Mouse (Mus musculus) adrenal gland, adult (tissue): ENCODE measurements at regions not wholly inside any gene's neighbourhood (a gene's known extent, or its start where the extent isn't known, plus 50 kb on each side); places are given as distances from the start of the nearest gene placed in this dataset.

Experiments
- DNase-seq, 2 experiments: peaks; one replicate each; pipeline ENCODE4 v3.0.0; 2022 to 2023; ENCODE audit warnings: low spot score in 1 of 2; ENCODE audit not compliant: inconsistent age in 2 of 2

DNA sequence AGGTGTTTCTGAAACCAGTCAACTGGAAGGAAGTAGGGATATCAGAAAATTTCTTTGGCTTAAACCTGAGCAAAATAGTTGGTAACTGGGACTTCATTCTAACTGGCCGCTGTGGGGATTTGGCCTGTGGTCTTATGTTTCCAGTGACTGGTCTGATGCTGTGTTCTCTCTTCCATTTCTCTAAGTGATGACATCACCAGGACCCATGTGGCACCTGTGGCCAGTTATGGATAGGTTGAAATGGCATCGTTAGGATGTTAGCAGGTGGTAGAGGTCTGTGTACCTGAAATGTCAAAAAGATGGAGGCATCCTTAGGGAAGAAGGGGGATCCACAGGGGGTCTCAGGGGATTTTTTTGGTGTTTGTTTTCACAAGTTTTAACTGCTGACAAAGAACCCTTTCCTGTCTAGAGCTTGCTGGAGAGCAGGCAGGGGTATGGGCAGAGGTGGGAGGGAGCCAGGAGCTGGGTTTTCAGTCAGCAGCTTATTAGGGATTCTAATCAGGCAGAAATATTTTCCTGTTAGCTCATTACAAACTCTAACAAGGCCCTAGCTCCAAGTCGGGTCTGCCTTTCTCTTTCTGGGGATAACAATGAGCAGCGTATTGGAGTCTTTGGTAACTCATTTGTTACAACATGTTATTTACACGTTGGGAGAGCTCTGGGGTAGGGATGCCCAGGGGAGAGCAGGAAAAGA, 170.2 kb downstream of the Adck1 start:
- DNase-seq, result no peak

DNA sequence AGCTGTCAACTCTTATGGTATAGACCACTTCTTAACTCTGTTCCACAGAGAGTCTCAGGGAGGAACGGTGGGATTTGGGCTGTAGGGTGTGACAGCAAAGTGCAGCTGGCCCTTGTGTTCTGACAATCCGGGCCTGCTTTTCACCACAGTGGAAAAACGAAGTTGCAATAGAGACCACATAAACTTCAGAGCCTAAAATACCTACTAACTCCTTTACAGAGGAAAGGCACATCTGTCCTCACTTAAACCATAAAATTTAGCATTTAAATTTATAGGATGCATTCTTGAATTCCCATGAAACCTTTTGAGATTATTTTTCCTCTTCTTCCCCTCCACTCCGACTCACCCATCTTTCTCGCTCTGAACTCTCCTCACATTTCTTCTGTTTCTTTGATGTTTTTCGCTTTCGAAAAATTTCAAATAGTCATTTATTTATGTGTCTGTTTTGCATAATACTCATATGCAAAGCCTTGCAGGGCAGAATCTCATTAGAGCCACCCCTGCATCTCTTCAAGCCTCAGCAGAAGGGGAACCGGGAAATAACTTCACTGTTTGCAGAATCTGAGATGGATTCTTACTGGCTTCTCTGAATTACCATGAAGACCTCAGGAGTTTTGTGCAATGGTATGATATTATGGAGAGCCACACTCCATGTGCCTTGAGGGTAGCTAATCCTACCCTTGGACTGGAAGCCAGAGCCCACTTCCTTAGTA, 172.1 kb downstream of the Adck1 start:
- DNase-seq, result no peak

GRCm38 (mm10) chr12:88551856-88552255, 170.8 kb upstream of the Nrxn3 start:
- DNase-seq, result no peak

- no peak for DNase-seq
These were observed 167.2 kb upstream of the Nrxn3 start for GRCm38 (mm10) chr12:88555475-88555874.

GRCm38 (mm10) chr12:88558036-88558435, 164.6 kb upstream of the Nrxn3 start:
- DNase-seq, result no peak

GRCm38 (mm10) chr12:88579974-88580373, 142.7 kb upstream of the Nrxn3 start:
- DNase-seq, result peak in 1 of 2 experiments; percentile 3

DNA sequence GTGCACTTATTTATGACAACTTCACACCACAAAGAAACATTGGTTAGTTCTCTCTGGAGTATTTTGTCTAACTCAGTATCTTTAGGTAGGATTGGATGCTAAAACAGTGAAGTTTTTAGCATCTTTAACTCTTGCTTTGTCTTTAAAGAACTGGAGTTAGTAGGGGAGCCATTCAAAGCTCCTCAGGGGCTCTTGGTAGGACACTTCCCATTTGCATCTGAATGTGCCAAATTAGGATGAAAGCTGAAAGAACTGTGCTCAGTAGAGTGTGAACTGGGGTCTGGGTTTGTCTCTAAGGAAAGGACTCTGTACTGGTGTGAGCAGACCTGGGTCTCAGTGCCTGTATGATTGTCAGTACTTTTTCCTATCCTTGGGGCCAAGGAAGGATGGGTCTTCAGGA, 116.7 kb upstream of the Nrxn3 start:
- no peak for DNase-seq

DNA sequence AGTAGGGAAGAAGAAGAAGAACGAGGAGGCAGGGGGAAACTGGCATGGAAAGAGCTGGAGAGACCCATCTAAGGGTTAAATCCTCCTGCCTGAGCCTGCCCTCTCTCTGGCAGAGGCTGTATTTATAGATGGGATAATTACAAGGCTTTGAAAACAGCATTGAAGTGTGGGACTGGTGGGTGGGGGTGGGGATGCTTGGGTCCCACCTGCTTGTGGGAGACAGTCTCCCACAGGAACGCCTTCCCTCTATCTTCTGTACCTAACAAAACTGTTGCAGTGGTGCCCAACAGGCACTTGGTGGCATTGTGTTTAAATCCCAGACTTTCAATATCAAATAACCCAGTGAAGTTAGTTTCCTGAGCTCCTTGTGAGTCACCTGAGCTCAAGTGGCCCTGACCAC, 102.6 kb upstream of the Nrxn3 start:
- DNase-seq, result no peak

DNA sequence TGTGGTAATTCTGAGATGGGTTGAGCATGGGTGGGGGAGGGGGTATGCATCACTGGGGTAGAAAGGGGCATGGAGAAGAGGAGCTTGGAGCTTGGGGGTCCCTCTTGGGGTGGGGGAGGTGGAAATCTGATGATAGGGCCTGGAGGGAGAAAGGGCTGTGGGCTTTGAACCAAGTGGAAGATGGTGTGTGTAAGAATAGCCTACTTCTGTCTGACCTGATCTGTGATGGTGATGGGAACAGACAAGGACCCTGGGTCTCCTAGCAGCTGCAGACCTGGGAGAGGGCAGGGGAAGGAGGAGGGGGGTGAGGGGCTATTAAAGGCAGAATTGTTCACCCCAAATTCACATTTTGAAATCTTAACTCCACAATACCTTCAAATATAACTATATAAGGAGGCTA, 78.4 kb upstream of the Nrxn3 start:
- DNase-seq, result no peak

DNA sequence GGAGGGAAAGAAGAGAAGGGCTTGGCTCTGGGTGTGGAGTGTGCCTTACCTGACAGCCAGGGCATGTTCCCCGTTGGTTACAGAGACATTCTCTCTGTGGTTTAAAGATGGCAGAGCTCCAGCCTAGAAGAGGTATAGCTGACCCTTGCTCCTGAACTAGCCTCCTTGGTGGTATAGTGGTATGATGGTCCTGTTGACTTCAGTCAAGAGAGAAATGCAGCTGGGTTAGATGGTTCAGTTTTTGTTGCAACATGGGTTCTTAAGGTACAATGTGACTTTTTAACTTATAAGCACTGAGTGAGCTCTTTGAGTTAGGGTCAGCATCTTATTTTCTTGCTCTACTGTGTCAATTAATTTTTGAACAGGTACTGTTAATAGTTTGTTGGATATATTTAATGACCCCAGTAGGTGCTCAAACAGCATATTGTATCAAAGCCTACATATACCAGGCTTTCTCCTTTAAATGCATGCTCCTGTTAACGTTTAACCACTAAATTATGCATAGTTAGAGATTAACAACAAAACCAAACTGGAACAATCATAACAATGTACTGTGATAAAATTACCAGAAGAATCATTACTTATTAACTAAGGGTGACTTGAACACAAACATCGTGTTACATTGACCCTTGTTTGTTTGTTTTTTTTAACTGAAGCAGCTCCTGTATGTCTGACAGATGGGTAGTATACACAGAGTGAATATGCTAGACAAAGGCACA, 70.5 kb upstream of the Nrxn3 start:
- no peak for DNase-seq
